Mouse (Mus musculus) Patski (cell line): Measurements from ENCODE around the gene Lhpp. TPM values are rescaled to one million over a fixed set of nuclear protein-coding genes. Genes with fewer than 3 reads are reported as not detected.
A peak's percentile ranks its signal among the peaks of the same experiment; 100 is the strongest.

Source experiments
- ATAC-seq: fragments of 100-300 bp; one replicate; pipeline ENCODE4 v1.8.0; 2021
- CTCF ChIA-PET: fragments of 350-600 bp; sonication (Branson Sonifier 250); formaldehyde crosslinking; loops from one replicate; lab custom pipeline; 2022; ENCODE audit warnings: inconsistent platforms; lab: Charles Lee
- POLR2A ChIA-PET: fragments of 350-600 bp; sonication (Branson Sonifier 250); formaldehyde crosslinking; loops from one replicate; lab custom pipeline; 2022; ENCODE audit warnings: antibody characterized with exemption, inconsistent platforms; lab: Charles Lee
- DNase-seq: peaks from one replicate; pipeline ENCODE4 v3.0.0-alpha.2; 2011; ENCODE audit warnings: low read depth, low spot score
- H3K27me3 ChIP-seq: fragments of 371-371 bp; one replicate; pipeline ENCODE4 v1.5.1; 2021
- CTCF ChIP-seq: fragments of 100-300 bp; IDR thresholded peaks from one replicate; pipeline ENCODE4 v1.5.1; 2021
- in situ Hi-C: fragments of 300-500 bp; cut with MboI; formaldehyde crosslinking; loops from 3 replicates; pipeline ENCODE4 v1.11.1; 2018; ENCODE audit warnings: low pct_unique_long_range_greater_than_20kb, mixed read lengths
- polyA plus RNA-seq: library from polyadenylated mRNA; unstranded; gene quantifications from one replicate; pipeline ENCODE4 v1.2.3, GENCODE M21; 2021

Gene Lhpp
- polyA plus RNA-seq, 1 experiment from 2014 or later, result 23.6 TPM

DNA sequence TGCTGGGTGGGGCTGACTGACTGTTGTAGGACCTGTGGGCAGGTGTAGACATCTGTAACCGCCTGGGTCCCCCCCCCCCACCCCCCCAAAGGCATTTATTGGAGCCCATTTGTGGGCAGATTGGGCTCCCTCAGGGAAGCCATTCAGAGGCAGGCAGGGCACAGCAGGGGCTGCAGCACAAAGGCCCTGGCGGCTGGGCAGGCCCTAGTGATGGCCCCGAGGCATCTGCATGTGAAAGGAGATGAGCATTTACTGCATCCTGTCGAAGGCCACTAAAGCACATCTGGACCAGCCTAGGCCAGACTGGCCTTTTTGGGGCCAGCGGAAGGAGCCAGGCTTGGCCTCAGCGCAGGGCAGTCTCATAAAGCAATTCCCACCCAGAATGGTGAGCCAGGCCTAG, 6.0 kb downstream of the Lhpp start:
- POLR2A ChIA-PET, result interaction anchor here (1.2 kb wide), 1 partner anchor 41 kb away, joined by 3 read pairs; no protein-coding TSS in a partner anchor
- no peak for DNase-seq
- no peak for ATAC-seq
- H3K27me3 ChIP-seq, result no peaks in the 10 kb centered on the region
- in situ Hi-C loops, result no loop called here
- CTCF ChIA-PET, result no interaction called here
- no peak for TF ChIP-seq CTCF

- POLR2A ChIA-PET, result interaction anchor here (1.2 kb wide), 1 partner anchor 41 kb away, joined by 3 read pairs; no protein-coding TSS in a partner anchor
- no peaks in the 10 kb centered on the region for H3K27me3 ChIP-seq
- DNase-seq (no peak), ATAC-seq (no peak)
- in situ Hi-C loops, result no loop called here
- TF ChIP-seq CTCF, result no peak
- CTCF ChIA-PET, result no interaction called here
Measured at GRCm38 (mm10) chr7:132617021-132617564, 6.7 kb downstream of the Lhpp start.

- POLR2A ChIA-PET, result no interaction called here
- in situ Hi-C loops, result no loop called here
- no peak for TF ChIP-seq CTCF
- no peaks in the 10 kb centered on the region for H3K27me3 ChIP-seq
- CTCF ChIA-PET, result no interaction called here
- DNase-seq, result no peak
- no peak for ATAC-seq
Measured at GRCm38 (mm10) chr7:132619549-132619948, 9.1 kb downstream of the Lhpp start.

GRCm38 (mm10) chr7:132619975-132620918, 9.8 kb downstream of the Lhpp start:
- in situ Hi-C loops, result loop anchor here (5.0 kb wide), 1 partner anchor 48 kb away; no protein-coding TSS in a partner anchor

DNA sequence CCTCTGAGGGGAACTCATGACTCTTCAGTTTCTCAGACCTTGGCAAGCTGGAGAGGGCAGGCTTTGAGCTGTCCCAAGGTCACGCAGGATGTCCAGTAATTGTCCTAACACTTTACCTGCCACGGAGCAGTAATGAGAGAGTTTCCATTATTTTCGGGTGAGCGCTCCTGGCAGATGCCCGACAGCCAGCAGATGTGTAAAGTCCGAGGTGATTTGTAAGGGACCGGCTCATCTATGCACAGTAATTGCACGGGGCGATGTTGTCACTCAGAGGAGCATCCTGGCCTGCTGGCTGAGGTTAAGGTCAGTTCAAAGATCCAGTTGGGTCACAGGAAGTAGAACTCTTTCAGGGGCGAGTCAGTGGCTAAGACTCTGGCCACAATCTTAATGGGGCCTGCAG, 13.7 kb downstream of the Lhpp start:
- in situ Hi-C loops, result loop anchor here (5.0 kb wide), 1 partner anchor 52 kb away; no protein-coding TSS in a partner anchor
- ChIA-PET POLR2A (no interaction called here), CTCF (interaction anchor here (1.4 to 3.0 kb wide), 2 partner anchors 10 to 14 kb away, joined by 3 to 12 read pairs; no protein-coding TSS in a partner anchor)
- H3K27me3 ChIP-seq, result no peaks in the 10 kb centered on the region
- ATAC-seq (no peak), DNase-seq (no peak)
- no peak for TF ChIP-seq CTCF

More at GRCm38 (mm10) chr7:132619975-132620918, 9.8 kb downstream of the Lhpp start:
- ATAC-seq (no peak), DNase-seq (no peak)
- no peaks in the 10 kb centered on the region for H3K27me3 ChIP-seq
- POLR2A ChIA-PET, result no interaction called here
- no peak for TF ChIP-seq CTCF
- CTCF ChIA-PET, result interaction anchor here (1.0 kb wide), 1 partner anchor 12 kb away, joined by 3 read pairs; no protein-coding TSS in a partner anchor

DNA sequence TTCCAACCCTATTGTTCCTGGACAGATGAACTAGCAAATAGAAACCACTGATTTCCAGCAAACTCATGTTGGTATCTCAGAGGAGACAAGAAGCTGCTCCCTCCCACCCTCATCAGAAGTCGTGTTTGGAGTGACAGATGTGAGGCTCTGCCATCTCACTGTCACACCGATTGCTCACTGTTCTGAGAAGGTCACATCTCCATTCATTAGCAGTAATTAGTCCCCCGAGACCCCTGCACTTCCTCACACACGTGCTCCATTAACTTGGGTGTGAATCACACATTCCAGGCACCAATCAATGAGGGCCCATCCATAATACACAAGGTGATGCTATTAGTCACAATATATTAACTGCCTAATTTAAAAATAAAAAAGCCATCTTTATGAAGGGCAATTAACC, 15.7 kb downstream of the Lhpp start:
- ATAC-seq (no peak), DNase-seq (no peak)
- in situ Hi-C loops, result no loop called here
- CTCF ChIA-PET, result interaction anchor here (1.7 to 3.0 kb wide), 2 partner anchors 8 to 12 kb away, joined by 4 to 12 read pairs; no protein-coding TSS in a partner anchor
- no peak for TF ChIP-seq CTCF
- POLR2A ChIA-PET, result no interaction called here
- no peaks in the 10 kb centered on the region for H3K27me3 ChIP-seq

DNA sequence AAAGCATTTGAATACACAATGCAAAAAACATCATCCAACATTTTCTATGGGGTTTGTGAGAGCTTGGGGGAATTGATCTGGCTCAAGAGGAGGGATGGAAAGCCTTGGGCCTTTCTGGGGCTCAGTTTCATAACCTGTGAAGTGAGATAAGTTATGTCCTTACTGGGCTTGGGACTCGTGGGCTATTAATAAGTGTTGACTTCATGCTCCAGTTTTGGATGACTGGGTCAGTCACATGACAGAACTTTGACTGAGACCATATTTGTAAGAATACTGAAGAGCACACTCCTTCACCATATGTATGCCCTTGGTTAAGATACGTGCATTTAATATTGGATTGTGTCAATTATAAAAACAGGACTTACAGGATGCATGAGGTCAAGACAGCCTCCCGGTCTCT, 17.0 kb downstream of the Lhpp start:
- in situ Hi-C loops, result no loop called here
- ChIA-PET POLR2A (interaction anchor here (0.6 kb wide), 1 partner anchor 94 kb away, joined by 3 read pairs; no protein-coding TSS in a partner anchor), CTCF (interaction anchor here (1.0 to 1.2 kb wide), 3 partner anchors 11 to 35 kb away, joined by 3 read pairs; no protein-coding TSS in a partner anchor)
- H3K27me3 ChIP-seq, result no peaks in the 10 kb centered on the region
- ATAC-seq, result no peak
- no peak for TF ChIP-seq CTCF
- DNase-seq, result no peak

- in situ Hi-C loops, result no loop called here
- POLR2A ChIA-PET, result no interaction called here
- no peaks in the 10 kb centered on the region for H3K27me3 ChIP-seq
- DNase-seq (no peak), ATAC-seq (no peak)
- TF ChIP-seq CTCF, result no peak
- CTCF ChIA-PET, result no interaction called here
Measured at GRCm38 (mm10) chr7:132631313-132631712, 20.9 kb downstream of the Lhpp start.

GRCm38 (mm10) chr7:132637292-132637691, 26.9 kb downstream of the Lhpp start:
- CTCF ChIA-PET, result interaction anchor here (1.3 to 3.2 kb wide), 3 partner anchors 8 to 23 kb away, joined by 3 to 12 read pairs (median 11); no protein-coding TSS in a partner anchor
- in situ Hi-C loops, result no loop called here
- no peaks in the 10 kb centered on the region for H3K27me3 ChIP-seq
- DNase-seq, result no peak
- POLR2A ChIA-PET, result interaction anchor here (1.1 kb wide), 1 partner anchor 12 kb away, joined by 3 read pairs; no protein-coding TSS in a partner anchor
- ATAC-seq, result no peak
- TF ChIP-seq CTCF, result no peak

DNA sequence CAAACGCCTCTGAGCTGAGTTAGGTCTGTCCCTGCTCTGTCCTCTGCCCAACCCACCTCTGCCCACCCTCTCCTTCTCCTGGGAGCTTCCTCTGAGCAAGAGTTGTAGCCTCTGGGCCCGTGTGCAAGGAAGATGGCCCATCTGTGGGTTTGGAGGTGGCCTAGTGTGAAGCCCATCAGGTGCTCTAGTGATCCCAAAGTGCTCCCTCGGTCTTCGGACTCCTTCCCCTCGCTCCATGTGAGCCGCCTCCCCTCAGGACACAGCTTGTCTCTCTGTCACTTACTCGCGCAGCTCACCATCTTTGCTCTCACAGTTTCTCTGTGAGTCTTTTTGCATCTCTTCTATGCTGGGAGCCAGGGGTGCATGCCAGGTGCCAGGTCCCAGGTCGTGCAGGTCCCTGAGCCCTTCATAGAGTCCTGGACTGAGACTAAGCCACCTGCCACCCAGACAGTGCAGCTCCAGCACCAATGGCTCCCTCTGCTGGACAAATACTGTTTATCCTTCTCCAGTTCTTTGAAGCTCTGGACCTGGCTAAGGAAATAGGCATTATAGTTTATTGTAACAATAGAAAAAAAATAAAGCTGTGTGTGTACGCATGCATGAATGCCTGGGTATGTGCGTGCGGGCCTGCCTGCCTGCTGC, 28.1 kb downstream of the Lhpp start:
- ChIA-PET POLR2A (no interaction called here), CTCF (interaction anchor here (0.6 to 3.2 kb wide), 10 partner anchors 9 to 87 kb away, joined by 3 to 12 read pairs (median 4); no protein-coding TSS in a partner anchor)
- TF ChIP-seq CTCF, result peak; percentile 85
- H3K27me3 ChIP-seq, result no peaks in the 10 kb centered on the region
- DNase-seq, result no peak
- peak; percentile 45 for ATAC-seq
- in situ Hi-C loops, result no loop called here
